Mouse (Mus musculus) effector memory CD4-positive, alpha-beta T cell, adult 5 months (primary cell): Measurements from ENCODE around the gene Tchhl1. TPM values are rescaled to one million over a fixed set of nuclear protein-coding genes. Genes with fewer than 3 reads are reported as not detected.

Experiments
- polyA plus RNA-seq: library from polyadenylated mRNA; unstranded; fragments of 100-300 nt; shearing (Covaris generic); gene quantifications from one replicate; pipeline ENCODE4 v1.2.1, GENCODE M21; 2017

The Tchhl1 gene
- not detected for polyA plus RNA-seq

GRCm38 (mm10) chr3:93468561-93468960 lies at the start of gene Tchhl1:
Gene Tchhl1, plus strand, starts transcription at chr3:93468754.

GRCm38 (mm10) chr3:93442030-93442429 lies 26.5 kb upstream of the Tchhl1 start, which contains the start of gene Tchh:
Gene Tchh, plus strand, starts transcription at chr3:93442330.

GRCm38 (mm10) chr3:93520330-93521193 lies 52.0 kb downstream of the Tchhl1 start, which contains the start of gene S100a11:
Gene S100a11, plus strand, starts transcription at chr3:93520488.

Other genes with a start within 250 kb of the Tchhl1 start
- gene Flg, start 195.2 kb upstream of the Tchhl1 start, polyA plus RNA-seq: not detected
- not detected for gene Hrnr, start 149.0 kb upstream of the Tchhl1 start, polyA plus RNA-seq
- gene Rptn, start 75.1 kb upstream of the Tchhl1 start, polyA plus RNA-seq: not detected
- gene Tchh, start 26.4 kb upstream of the Tchhl1 start, polyA plus RNA-seq: 0.21 TPM
- 975 TPM for gene S100a11, start 51.7 kb downstream of the Tchhl1 start, polyA plus RNA-seq
- 463 TPM for gene S100a10, start 86.3 kb downstream of the Tchhl1 start, polyA plus RNA-seq
- gene Tdpoz2, start 183.9 kb downstream of the Tchhl1 start, polyA plus RNA-seq: not detected
- gene Tdpoz1, start 207.6 kb downstream of the Tchhl1 start, polyA plus RNA-seq: not detected
- not detected for gene Gm37596, start 224.3 kb downstream of the Tchhl1 start, polyA plus RNA-seq